Mouse (Mus musculus) cerebral cortex, adult 2 months (tissue): ENCODE data around the gene Psma5.

Experiments used
- WGBS: fragments of 180-500 bp; shearing (Covaris S2); methylation state at CpG from one replicate; pipeline ENCODE4 v1.1.7; 2018; 5-methylcytosine and 5-hydroxymethylcytosine counted together

The Psma5 gene

GRCm38 (mm10) chr3:108256719-108257637 is at the start of gene Psma5:
TSS of gene Psma5 (plus strand) at chr3:108256926.
- under 1% methylated on average over 78 of the region's 79 CpGs for WGBS

GRCm38 (mm10) chr3:108209001-108209400 is 47.7 kb upstream of the Psma5 start:
- 69% methylated on average over 3 of the region's 3 CpGs for WGBS

- WGBS, result 10% methylated on average over 8 of the region's 8 CpGs
Measured at GRCm38 (mm10) chr3:108209536-108209935, 47.2 kb upstream of the Psma5 start.

- under 1% methylated on average over 72 of the region's 72 CpGs for WGBS
Measured at GRCm38 (mm10) chr3:108209946-108210770, 46.6 kb upstream of the Psma5 start.

GRCm38 (mm10) chr3:108210771-108211139 is 46.0 kb upstream of the Psma5 start, which contains the start of gene Atxn7l2:
TSS of gene Atxn7l2 (minus strand) at chr3:108210934.
- WGBS, result under 1% methylated on average over 14 of the region's 14 CpGs

GRCm38 (mm10) chr3:108211845-108212244 is 44.9 kb upstream of the Psma5 start:
- WGBS, result 32% methylated on average over 6 of the region's 6 CpGs

- WGBS, result 79% methylated on average over 8 of the region's 8 CpGs
Measured at GRCm38 (mm10) chr3:108212406-108212805, 44.3 kb upstream of the Psma5 start.

DNA sequence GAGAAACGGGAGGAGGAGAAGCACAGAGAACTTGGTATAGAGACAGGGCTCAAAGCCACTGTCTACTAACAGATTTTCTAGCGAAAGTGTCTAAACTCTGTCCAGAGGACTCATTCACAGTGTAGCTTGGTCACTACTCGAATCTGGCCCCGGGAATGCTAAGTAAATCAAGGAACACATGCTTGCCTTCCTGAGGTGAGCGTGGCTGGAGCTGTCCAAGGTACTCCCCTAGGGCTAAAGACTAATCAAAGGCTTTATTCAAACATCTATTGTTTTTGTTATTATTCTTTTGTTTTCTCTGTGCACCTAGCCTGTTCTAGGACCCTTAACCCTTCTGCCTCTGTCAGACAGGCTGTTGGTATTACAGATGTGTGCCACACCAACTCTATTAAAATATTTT is 42.0 kb upstream of the Psma5 start:
- WGBS, result 45% methylated on average over 5 of the region's 5 CpGs

GRCm38 (mm10) chr3:108220661-108221060 is 36.1 kb upstream of the Psma5 start:
- WGBS, result 83% methylated on average over 3 of the region's 3 CpGs

- WGBS, result 9% methylated on average over 63 of the region's 67 CpGs
Measured at GRCm38 (mm10) chr3:108225711-108226557, 30.8 kb upstream of the Psma5 start.

DNA sequence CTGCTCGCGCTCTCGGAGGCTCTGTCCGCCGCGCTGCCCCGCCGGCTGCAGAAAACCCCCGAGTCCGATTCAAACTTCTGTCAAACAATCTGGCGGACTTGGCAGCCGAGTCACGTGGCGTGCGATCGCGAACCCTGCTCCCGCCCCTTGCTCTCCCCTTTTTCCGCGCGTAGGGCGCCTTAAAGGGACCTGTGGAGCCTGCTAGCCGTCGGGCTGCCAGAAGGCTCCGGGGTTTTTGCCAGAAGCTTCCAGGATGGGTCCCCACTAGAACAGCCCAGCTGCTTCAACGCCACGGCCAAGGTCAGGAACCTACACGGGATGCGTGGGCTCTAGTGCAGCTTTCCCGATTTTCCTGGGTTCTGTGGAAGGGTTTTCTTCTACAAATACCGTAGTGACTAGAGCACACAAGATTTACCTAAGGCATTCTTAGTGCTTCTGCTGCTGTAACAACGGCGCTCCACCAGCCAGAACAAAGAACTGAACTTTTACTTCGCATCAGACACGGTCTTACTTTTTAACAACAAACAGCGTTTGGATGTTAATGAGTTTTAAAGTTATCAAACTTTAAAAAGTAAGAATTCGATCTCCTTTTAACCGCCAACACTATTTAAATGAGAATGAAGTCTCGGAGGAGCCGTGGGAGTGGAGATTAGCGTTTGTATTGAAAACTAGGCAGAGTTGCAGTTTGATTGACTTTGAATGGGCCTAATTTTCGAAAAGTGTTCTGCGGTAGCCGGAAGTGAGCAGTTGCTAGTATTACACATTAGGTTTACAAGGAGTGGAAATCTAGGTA is 30.0 kb upstream of the Psma5 start, which contains the start of gene Sypl2:
Gene Sypl2, minus strand, starts transcription at position 91 of the 793 bp plus-strand sequence.
- WGBS, result 9% methylated on average over 44 of the region's 44 CpGs

GRCm38 (mm10) chr3:108227521-108227920 is 29.2 kb upstream of the Psma5 start:
- 79% methylated on average over 2 of the region's 2 CpGs for WGBS

GRCm38 (mm10) chr3:108231646-108232045 is 25.1 kb upstream of the Psma5 start:
- 84% methylated on average over 4 of the region's 4 CpGs for WGBS

GRCm38 (mm10) chr3:108237474-108238102 is 19.1 kb upstream of the Psma5 start:
- WGBS, result 88% methylated on average over 4 of the region's 4 CpGs

DNA sequence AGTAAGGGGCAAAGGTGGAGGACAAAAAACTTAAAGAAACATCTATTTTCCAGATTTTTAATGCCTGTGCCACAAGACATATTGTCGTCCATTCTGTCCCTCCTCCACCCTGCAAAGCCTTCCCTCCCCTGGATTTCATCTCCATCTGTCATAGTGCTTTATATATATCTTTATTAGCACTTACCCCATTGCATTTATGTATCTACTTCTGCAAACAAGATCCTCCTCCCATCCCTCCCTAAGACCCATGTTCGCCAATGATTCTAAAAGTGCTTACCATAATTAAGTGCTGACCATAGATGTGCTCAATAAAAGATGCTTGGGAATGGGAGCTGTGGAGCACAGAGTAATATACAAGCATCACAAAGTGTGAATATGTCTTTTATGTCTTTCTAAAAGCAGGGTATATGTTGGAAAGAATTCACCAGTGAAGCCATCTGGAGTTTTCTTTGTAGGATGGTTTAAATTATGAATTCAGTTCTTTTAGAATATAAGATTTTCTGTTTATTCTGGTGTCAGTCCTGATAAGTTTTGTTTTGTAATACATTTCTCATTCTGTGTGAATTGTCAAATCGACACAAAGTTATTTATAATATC is 15.4 kb upstream of the Psma5 start:
- 49% methylated on average over 3 of the region's 3 CpGs for WGBS

DNA sequence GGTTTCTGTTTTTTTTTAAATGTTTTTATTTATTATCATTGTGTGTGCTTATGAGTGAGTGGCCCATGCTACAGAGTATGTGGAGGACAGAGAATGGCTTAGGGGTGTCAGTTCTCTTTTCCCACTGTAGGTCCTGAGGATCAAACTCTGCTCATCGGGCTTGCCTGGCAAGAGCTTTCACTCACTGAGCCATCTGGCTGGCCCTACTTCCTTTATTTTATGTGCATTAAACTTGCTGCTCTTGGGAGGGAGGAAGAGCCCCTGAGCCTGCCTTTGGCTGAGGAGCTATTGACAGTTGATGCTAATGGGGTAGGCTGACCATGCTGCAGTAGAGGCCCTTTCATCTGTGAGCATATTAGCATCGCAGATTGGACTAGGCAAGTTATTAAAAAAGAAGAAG is 9.9 kb upstream of the Psma5 start:
- WGBS, result 60% methylated on average over 2 of the region's 2 CpGs

DNA sequence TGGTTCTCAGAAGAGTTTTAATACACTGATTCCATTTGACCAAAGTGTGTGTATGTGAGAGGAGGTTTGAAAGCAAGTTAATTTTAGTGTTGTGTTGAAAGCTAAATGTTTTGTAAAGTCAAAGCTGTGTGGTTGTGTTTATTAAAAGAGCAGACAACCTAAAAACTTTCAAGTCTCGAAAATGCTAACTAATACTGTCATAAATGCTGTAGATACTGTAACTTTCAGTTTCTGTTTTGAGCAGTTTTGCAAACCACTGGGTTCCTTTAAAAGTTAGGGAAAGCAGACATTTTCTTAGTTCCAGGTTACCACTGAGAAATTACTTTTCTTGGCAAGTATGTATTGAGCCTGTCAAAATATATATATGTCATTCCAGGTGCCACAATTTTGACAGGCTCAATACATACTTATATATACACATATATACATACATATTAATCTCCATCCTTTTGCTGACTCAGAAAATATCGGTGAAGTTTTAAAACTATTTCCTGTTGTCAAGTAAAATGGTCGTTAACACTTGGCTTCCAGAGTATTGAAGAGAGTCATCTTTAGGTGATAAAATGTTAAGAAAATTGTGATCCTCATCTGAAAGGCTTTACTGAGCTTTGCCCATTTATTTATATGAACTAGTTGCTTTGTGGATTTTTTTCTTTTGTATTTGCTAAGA is 1.2 kb downstream of the Psma5 start:
- WGBS, result 58% methylated on average over 3 of the region's 3 CpGs

DNA sequence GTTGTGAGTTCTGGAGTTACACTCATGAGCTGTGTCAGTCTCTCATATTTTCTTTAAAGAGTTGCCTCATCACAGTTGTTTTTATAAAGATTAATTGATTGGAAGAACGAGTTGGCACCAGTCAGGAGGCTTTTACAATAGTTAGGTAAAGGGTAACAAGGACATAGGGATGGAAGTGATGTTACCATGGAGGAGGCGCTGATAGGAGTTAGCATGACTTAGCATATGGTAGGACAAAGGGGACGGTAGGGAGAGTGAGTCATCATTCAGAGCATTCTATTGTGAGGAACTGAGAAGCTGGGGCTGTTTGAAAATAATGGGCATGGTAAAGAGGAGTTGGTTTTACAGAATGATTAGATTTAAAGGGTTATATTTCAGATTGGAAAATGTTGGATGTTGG is 2.6 kb downstream of the Psma5 start:
- WGBS, result 41% methylated on average over 3 of the region's 3 CpGs

DNA sequence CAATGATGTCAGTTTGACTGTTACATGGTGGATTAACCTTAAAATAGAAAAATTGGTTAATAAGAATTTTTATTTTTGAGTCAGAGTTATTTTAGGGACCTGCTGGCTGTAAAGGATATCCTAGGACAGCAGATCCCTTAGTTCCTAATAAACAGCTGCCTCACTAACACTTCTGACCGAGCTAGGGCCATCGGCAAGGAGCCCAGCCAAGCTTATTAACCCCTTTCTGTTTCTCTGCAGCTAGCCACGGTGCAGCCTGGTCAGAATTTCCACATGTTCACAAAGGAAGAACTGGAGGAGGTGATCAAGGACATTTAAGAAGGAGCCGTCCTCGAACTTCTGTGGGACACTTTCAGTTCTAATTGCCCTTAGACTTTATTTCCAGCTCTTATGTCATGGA is 22.8 kb downstream of the Psma5 start:
- WGBS, result 68% methylated on average over 5 of the region's 5 CpGs
